Mouse (Mus musculus): ENCODE results near the gene Tm9sf1.

Tm9sf1 gene

GRCm38 (mm10) chr14:55643060-55643907 lies at the start of gene Tm9sf1:
Tm9sf1 (minus strand) TSS chr14:55643806.
- peak; percentile 86 for DNase-seq

- DNase-seq: no peak
Measured at GRCm38 (mm10) chr14:55689433-55689832, 45.8 kb upstream of the Tm9sf1 start.

GRCm38 (mm10) chr14:55682118-55682493 lies 38.5 kb upstream of the Tm9sf1 start:
- no peak for DNase-seq

GRCm38 (mm10) chr14:55681160-55682117 lies 37.8 kb upstream of the Tm9sf1 start, which contains the start of gene Tinf2:
Tinf2 (minus strand) TSS chr14:55681820.
- peak; percentile 97 for DNase-seq

GRCm38 (mm10) chr14:55677615-55678014 lies 34.0 kb upstream of the Tm9sf1 start:
- DNase-seq: no peak

- DNase-seq: no peak
Measured at GRCm38 (mm10) chr14:55672741-55673060, 29.1 kb upstream of the Tm9sf1 start.

GRCm38 (mm10) chr14:55671833-55672740 lies 28.5 kb upstream of the Tm9sf1 start, which contains the start of the genes Gmpr2 and Nedd8:
Gmpr2 (plus strand) TSS chr14:55671941.
Nedd8 (minus strand) TSS chr14:55672124.
- peak; percentile 97 for DNase-seq

GRCm38 (mm10) chr14:55671486-55671832 lies 27.9 kb upstream of the Tm9sf1 start:
- peak; percentile 72 for DNase-seq

GRCm38 (mm10) chr14:55660636-55661035 lies 17.0 kb upstream of the Tm9sf1 start:
- DNase-seq: no peak

GRCm38 (mm10) chr14:55659960-55660573 lies 16.5 kb upstream of the Tm9sf1 start, which contains the start of gene Mdp1:
Mdp1 (minus strand) TSS chr14:55660508.
- peak; percentile 85 for DNase-seq

- no peak for DNase-seq
Measured at GRCm38 (mm10) chr14:55658011-55658410, 14.4 kb upstream of the Tm9sf1 start.

- DNase-seq: no peak
Measured at GRCm38 (mm10) chr14:55656935-55657334, 13.3 kb upstream of the Tm9sf1 start.

- DNase-seq: no peak
Measured at GRCm38 (mm10) chr14:55651528-55651927, 7.9 kb upstream of the Tm9sf1 start.

GRCm38 (mm10) chr14:55649884-55650283 lies 6.3 kb upstream of the Tm9sf1 start, which contains the start of gene Tssk4:
Tssk4 (plus strand) TSS chr14:55650184.
- DNase-seq: no peak

- DNase-seq: no peak
Measured at GRCm38 (mm10) chr14:55644261-55644888, 769 bp upstream of the Tm9sf1 start.

- no peak for DNase-seq
Measured at GRCm38 (mm10) chr14:55642679-55643059, 937 bp downstream of the Tm9sf1 start.

- no peak for DNase-seq
Measured at GRCm38 (mm10) chr14:55641291-55641690, 2.3 kb downstream of the Tm9sf1 start.

- no peak for DNase-seq
Measured at GRCm38 (mm10) chr14:55640816-55641215, 2.8 kb downstream of the Tm9sf1 start.

- DNase-seq: no peak
Measured at GRCm38 (mm10) chr14:55637795-55638194, 5.8 kb downstream of the Tm9sf1 start, which contains the start of gene Gm49378. Gm49378 (minus strand) TSS chr14:55637895.

GRCm38 (mm10) chr14:55635523-55636007 lies 8.0 kb downstream of the Tm9sf1 start, which contains the start of gene Ipo4:
Ipo4 (minus strand) TSS chr14:55635957.
- DNase-seq: peak; percentile 91
